Mouse (Mus musculus): ENCODE data around the gene S100a3.

DNA sequence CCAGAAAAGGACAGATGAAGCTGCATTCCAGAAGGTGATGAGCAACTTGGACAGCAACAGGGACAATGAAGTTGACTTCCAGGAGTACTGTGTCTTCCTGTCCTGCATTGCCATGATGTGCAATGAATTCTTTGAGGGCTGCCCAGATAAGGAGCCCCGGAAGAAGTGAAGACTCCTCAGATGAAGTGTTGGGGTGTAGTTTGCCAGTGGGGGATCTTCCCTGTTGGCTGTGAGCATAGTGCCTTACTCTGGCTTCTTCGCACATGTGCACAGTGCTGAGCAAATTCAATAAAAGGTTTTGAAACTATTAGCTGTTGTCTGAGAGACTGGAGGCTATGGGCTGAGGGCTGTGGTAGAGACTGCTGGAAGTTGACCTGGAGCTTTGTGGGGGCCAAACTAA, 45.4 kb downstream of the S100a3 start:
- TF ChIP-seq POLR2A (IDR thresholded peaks at IDR 0.05; ENCODE audit: low read depth, low read length) = no peak
- no peak for TF ChIP-seq CTCF (IDR thresholded peaks at IDR 0.05; ENCODE audit: extremely low read depth, insufficient read depth, insufficient read length, insufficient replicate concordance)

All from spleen, adult 2 months (tissue).